Mouse (Mus musculus) layer of hippocampus, adult 18-20 months (tissue): Measurements from ENCODE around the gene Asic4. TPM values are rescaled to one million over a fixed set of nuclear protein-coding genes. Genes with fewer than 3 reads are reported as not detected.

Source experiments
- DNase-seq, 2 experiments: peaks; one replicate each; pipeline ENCODE4 v3.0.0; 2022; ENCODE audit warnings: low spot score in 2 of 2
- total RNA-seq, 2 experiments: library from RNA; stranded (reverse); gene quantifications; 2 replicates each; pipeline ENCODE4 v1.2.3; 2021

Gene Asic4
- total RNA-seq, 2 experiments from 2014 or later, result 7.3 to 8.1 TPM

DNA sequence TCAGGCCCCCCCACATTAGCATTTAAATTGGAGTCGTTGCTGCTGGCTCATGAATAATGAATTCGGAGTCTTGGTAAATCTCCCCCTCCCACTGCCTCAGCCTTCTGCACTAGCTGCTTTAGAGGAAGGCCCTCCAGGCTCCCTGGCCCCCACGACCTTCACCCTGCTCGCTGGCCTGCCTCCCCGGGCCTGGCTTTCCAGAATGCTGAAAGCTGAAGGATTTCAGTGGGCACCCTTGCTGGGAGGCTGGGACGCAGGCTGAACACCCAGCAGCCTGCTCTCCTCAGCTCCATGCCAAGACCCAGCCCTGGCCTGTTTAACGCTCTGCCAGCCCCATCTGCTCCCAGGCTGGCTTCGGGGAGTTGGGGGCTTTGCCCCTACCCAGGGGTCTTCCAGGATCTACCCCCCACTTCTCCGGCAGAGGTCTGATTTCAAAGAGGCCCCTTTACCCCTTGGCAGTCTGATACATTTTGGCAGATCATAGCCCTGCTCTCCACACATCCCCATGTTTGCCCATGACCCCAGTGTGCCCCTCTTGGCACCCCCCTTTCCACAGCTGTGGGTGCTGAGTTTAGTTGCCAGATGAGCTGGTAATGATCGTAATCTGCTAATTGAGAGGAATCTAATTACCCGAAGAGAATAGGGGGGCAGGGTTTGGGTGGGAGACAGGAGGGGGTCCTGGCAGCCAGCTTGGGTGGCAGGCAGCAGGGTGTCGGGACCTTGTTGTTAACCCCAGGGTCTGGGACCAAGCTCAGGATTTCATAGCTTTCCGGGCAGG lies 6.8 kb upstream of the Asic4 start:
- no peak for DNase-seq

GRCm38 (mm10) chr1:75444208-75444607 lies 6.0 kb upstream of the Asic4 start:
- DNase-seq, result no peak

GRCm38 (mm10) chr1:75445141-75445701 lies 5.0 kb upstream of the Asic4 start:
- DNase-seq, result peak; percentile 65 to 82

DNA sequence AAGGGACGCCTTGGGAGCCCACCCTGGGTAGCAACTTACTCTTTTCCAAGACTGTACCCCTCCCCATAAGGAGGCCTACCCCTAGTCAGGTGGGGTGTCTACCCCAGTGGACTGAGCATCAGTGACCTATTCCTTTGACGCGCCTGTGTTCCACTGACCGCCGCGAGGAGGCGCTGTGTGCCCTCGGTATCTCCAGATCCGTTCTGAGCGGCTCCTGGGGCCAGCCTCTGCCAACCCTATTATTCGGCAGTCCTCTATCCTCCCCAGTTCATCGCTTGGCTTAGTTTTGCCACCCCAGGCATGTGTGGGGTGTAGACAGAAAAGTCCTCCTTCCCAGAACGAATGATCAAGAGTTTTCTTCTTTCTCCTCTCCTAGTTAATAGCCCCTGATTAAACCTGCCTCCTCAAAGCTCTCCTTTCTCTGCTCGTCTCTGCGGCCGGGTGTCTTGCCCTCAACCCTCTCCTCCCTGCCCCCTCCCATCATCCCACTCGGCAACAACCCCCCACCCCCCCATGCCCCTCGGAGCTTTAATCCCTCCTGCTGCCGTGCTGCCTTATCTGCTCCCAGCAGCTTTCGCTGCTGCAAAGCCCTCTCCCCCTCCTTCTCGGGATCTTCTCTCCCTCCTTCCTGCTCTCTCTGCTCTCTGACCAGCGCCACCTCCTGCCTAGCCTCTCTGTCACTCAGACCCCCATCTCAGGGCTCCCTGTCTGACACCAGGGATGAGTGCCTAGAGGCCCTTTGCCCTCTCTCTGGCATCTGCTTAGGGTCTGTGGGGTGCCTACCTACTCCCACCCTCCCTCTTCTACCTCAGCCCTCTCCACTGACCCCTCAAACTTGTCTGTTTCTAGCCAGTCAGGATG lies 4.3 kb upstream of the Asic4 start:
- DNase-seq, result peak; percentile 48 to 82

DNA sequence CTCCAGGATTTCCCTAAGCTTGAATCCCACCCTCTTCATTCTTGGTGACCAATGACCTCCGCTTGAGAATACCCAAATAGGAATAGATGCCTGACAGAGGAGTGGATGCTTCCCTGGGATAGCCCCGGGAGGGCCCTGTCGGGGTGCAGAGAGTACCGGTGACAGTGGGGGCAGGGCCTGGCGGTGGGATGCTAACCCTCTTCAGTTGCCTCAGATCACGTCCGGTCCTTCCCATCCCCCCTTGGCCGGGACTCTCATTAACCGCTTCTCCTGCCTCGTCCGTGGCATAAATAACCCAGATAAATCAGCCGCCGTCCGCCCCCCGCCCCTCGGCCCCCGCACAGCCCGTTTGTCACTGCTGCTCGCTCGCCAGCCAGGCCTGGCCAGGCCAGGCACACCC lies 3.6 kb upstream of the Asic4 start:
- DNase-seq, result no peak

DNA sequence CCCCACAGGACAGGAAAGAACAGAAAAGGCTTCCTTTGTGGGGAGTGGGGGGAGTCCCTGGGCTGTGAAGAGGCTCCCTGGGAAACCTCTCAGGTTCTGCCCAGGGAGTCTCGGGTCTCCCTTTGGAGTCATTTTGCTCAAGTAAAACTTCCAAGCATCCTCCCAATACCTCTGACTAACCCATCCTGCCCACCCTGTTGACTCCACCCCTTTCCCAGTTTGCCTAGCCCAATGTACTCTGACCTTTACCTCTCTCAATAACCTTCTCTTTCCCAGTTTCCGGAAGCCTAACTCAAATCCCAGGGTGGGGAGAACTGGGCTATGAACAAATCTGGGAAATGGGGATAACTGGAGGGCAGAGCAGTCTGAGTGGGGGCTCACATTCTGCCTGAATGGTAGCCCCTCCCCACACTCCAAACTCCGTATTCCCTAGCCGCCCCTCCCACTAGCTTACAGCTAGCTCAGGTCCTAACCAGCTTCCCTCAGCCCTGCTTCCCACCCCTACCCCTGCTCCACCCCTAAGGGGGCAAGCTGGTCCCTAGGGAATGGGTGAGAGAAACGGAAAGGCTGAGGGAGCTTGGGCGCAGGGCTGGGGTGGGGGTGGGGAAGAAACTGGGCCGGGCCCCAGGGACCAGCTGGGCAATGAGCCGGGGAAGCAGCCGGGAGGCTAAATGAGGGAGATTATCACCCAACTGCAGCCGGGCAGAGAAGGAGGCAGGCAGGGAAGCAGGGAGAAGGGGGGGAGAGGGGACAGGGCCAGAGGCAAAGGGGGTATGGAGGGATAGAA lies 2.8 kb upstream of the Asic4 start:
- DNase-seq, result no peak

DNA sequence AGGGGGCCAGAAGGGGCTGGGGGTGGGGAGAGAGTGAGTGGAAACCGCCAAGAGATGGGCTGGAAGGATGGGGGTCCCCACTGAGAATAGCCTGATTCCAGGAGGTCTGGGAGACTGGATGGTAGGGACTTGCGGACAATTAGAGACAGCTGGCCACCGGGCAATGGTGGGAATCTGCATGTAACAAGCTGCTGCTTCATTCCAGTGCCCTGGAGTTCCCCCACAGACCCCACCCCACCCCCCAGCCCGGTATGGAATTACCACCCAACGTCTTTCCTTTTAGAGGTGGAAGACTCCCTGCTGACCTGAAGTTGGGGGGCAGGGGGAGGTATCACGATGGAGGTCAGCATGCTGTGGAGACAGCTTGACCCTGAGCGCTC lies 2.2 kb upstream of the Asic4 start:
- DNase-seq, result no peak

DNA sequence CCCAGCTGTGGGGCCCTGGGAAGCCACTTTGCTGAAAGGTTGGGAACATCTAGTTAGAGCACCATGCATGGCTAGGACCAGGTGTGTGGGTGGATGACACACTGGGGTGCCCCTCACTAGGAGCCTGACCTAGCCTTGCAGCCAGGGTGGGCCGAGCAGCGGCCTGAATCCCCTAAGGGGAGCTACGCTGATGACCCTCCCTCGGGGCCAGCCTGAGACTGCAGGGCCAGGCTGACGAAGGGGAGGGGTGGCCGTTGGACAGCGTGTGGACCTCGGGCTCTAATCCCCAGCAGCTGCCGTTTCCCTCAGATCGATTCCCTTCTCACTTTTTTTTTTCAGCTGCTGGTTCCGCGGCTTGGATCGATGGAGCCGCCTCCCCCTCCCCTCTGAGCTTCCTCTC lies 1.3 kb upstream of the Asic4 start:
- DNase-seq, result no peak

DNA sequence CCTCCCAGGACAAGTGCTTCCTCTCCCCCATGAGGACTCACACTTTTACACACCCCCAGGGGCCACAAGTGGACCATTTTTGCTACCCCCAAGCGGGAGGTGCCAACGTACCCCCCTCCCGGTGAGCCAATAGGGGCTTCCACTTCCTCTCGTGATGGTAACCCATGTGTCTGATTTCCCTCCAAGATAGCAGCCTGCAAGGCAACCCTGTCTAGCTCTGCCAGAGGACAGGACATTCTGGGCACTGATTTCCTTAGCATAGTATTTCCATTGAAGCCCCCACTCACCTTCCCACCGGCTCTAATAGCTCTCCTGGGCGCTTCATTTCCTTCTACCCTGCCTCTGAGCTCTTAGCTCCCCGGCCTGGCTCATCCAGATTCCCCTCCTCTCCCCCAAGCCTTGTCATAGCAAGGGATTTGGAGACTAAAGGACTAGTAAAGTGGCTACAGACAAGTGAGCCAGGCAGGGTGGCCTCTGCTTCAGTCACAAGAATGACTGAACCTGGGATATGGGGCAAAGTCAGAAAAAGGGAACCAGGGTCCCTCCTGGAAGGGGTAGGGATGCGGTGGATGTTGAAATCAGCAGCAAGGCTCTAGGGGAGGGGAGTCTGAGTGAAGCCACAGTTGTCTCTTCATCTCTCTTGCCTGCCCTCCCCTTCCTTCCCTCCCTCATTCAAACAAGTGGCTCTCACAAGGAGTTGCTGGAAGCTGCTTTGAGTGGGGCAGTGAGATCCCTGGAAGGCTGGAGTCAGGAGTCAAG lies 680 bp upstream of the Asic4 start:
- DNase-seq, result no peak

DNA sequence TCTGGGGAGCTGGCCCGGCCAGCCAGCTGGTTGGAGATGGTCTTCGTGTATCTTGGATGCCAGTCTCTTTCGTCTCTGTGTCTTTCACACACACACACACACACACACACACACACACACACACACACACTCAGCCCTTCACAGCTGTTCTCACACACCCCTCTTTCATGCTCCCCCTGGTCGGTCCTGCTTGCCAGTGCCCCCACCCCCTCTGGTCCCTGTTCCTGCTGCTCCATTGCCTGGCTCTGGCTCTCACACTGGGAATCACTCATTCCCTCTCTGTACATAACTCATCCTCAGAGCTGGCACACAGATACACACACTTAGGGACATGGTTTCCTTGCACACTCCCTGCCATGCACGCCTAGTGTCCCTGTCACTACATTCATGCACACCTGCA lies 1.7 kb downstream of the Asic4 start:
- no peak for DNase-seq

DNA sequence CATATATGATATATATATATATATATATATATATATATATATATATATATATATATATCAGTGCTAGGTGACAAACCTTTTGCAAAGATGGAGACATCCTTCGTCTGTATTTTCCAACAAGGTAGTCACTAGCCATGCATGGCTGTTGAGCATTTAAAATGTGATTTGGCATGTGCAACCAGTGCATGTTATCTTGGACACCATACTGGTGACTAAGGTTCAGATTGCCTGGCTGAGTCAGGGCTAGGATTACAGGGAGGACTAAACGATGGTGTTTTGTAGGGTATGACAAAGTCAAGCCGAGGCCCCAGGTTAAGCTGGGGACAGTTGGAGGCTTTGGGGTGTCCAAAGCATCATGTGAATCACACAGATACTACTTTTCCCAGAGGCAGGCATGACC lies 5.2 kb downstream of the Asic4 start:
- DNase-seq, result no peak

GRCm38 (mm10) chr1:75455948-75456347 lies 5.7 kb downstream of the Asic4 start:
- DNase-seq, result no peak

DNA sequence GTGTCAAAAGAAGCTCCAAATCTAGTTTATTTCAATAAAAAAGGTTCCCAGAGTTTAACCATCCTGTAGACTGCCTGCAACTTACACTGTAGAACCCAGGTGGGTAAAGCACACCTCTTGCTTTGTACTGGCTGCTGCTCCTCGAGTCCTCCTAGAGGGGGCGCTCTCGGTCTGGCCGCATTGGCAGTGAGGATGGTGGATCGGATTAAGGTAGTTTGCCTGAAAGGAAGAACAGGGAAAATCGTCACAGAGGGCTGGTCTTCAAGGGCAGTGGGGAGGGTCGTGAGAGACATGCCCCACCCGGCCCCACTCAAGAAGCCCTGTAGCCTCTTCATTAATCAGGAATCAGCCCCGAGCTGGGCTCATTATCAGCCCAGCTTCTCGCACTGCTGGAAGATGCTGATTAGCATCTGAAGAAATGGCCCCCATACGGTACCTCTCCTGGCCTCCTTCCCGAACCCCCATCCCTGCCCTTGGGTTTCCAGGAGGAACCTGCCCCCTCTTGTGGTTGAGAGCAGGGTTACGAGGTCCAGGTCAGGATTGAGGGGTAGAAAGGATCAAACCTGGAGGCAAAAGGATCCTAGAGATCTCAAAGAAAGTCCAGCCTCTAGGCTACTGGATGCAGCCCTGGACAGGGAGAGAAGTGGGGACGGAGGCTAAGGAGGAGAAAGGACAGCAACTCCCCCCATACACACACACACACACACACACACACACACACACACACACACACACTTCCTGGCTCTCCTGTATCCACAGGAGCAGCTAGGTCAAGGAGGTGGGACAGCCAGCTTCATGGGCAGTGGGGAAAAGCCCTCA lies 6.7 kb downstream of the Asic4 start:
- no peak for DNase-seq

DNA sequence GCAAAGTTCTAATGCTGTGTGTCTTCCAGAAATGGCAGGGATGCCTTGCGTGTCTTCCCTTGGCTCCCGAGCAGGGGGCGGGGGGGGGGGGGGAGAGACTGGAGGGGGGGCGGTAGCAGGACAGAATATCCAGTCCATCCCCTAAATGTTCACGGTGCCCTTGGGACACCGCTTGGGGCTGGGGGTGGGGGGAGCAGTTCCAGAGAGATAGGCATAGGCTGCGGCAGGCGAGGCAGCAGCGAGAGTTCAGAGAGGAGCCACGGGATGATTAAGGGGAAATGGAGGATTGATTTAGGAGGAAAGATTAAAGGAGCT lies 7.4 kb downstream of the Asic4 start:
- DNase-seq, result no peak

DNA sequence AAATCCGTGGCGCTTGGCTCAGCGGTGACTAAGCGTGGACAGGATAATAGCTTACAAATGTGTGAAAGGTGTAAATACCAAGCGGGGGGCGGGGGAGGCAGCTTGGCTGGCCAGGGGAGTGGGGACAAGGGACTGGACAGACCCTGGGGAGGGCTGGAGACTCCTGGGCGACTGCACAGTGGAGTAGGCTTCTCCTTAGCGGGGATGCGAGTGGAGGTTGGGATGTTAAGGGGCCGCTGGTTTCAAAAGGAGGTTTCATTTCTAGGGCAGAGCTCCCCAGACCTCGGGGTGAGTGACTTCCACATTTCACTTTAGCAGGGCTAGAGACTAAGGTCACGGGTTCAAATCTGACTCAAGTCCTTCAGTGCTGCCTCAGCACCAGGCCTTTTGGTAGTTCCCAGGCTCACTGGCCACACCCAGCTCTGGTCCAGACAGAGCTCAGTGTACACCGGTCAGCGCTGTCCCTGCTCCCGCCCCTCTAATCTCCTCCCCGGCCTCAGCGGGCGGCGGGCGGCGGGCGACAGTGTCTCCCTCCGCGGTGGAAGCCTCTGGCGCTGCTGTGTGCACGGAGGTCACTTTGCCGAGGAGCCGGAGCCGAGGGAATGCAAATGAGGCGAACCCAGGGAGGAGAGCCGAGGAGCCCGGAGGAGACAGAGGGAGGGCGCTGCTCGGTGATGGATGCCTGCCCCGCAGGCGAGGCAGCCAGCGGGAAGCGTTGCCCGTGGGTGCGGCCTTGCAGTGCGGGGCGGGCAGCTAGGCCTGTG lies 8.0 kb downstream of the Asic4 start:
- peak in 1 of 2 experiments; percentile 41 for DNase-seq

DNA sequence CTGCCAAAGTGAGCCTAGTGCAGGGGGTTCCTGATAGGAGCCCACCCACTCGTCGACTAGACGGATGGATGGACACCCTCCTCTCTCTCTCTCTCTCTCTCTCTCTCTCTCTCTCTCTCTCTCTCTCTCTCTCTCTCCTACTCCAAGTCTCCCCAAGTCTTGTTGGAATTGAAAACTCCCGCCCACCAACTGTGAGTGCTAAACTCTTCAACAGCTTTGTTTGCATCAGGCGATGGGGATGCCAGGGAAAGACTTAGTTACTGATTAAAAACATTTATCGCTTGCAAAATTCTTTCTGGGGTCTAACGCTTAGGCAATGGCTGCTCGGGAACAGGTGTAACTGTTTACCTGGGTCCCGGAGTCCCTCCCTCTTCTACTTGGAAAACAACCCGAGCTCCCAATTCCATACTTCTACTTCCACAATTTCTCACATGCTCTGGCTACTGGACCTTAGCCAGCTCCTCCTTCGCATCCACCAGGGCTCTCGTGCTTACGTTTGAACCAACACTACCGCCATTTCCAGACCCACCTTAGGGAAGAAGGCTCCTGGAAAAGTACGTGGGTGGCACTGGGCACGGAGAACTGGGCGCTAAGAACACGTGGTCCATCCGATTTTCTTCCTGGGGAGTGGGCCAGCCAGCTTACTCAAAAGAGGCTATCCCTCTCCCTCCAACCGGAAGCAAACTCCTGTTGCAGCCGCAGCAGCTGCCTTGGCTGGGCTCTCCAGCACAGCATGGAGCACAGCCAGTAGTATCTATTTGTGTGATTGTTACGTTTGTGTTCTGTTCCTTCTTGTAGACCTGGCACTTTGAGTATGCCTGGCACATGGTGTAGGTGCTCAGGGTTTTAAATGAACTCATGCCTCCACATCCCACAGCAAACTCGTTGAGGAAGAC lies 8.8 kb downstream of the Asic4 start:
- DNase-seq, result peak; percentile 50 to 67

DNA sequence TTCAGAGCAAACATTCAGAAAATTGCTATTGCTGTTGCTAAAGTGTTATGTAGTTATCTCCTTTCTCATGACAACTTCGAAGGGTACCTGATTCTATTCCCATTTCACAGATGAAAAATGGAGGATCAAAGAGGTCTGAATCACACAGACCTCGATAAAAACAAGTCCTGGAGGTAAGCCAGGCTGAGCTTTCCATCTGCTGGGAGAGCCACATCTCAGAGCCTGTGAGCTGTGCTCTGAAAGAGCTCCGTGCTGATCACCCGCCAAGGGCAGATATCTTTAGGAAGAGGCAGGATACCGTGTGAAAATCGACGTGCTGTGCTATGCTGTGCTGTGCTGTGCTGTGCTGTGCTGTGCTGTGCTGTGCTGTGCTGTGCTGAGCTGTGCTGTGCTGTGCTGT lies 10.1 kb downstream of the Asic4 start:
- DNase-seq, result no peak

DNA sequence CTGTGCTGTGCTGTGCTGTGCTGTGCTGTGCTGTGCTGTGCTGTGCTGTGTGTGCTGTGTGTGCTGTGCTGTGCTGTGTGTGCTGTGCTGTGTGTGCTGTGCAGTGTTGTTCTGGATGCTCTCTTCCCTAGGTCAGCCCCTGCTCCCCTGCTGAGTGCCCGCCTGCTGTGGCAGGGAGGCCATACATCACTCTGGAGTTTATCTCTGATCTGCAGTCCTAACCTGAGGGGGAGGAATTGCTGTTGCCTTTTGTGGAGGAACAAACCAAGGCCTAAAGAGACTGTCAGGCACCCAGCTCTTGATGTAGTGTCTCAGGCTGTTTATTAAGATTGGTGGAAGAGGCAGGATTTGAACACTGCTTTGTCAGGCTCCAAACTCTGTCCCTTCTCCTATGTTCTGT lies 12.4 kb downstream of the Asic4 start:
- no peak for DNase-seq
